Mouse (Mus musculus) kidney, adult 2 months (tissue): Measurements from ENCODE around the gene Ciao2b.

ENCODE experiments used
- CTCF ChIP-seq: fragments of 200-500 bp; conservative IDR thresholded peaks from 2 replicates; pipeline ENCODE4 v1.5.1; 2011; ENCODE audit warnings: low read depth, mild to moderate bottlenecking, control low read depth, low read length, moderate library complexity, mixed read lengths; ENCODE audit not compliant: insufficient read depth, insufficient read length
- POLR2A ChIP-seq: fragments of 200-500 bp; IDR thresholded peaks from one replicate; pipeline ENCODE4 v1.6.1; 2011; ENCODE audit warnings: low read depth, low read length, control low read depth

DNA sequence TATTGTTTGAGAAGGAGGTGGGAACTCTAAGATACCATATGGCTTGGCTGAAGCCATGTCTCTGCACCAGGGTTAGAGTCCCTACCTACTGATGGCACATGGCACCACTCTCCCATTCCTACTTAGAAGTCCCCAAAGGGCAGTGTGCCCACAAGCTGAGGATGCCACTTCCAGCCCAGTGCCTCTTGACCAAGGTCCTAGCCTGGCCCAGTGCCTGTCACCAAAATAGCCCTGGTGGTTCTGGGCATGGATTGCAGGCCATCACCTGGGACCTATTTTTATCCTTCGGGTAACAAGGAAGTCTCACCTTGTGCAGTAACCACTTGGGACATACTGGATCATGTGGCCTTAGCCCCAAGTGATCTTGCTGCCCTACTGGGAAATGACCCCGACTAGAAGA, 33.8 kb downstream of the Ciao2b start:
- no peak for TF ChIP-seq CTCF
- TF ChIP-seq POLR2A: no peak
